ENCODE assay signal across 11 mouse cellular contexts in genomic region chr9:56830162-56830561, GRCm38 (mm10). TPM values are rescaled to one million over a fixed set of nuclear protein-coding genes. Genes with fewer than 3 reads are reported as not detected.
DNase-seq lines count a peak whose midpoint lies in the region; ATAC-seq and TF ChIP-seq lines count a peak whose summit lies in the region.
"Had no signal": no experiment of that assay in that cellular context is flagged by ENCODE, and none has a peak within 500 bp of the region (broad histone marks: within the 10 kb centered on the region; RNA-seq: fewer than 3 reads in every experiment).

No protein-coding gene starts in this region.

- H3K9ac ChIP-seq in kidney, embryonic 14.5 days (ENCODE audit: low read depth, low read length): no peak overlapping the region
- H3K9ac ChIP-seq in forebrain, embryonic 15.5 days (replicated peaks): 0 out of 2 replicates have a peak overlapping the region, but pooled peaks have one; percentile 20
- H3K9ac ChIP-seq in midbrain, embryonic 11.5 days (ENCODE audit: low read length): no peak overlapping the region
- no peak overlapping the region for H3K9ac ChIP-seq in intestine, embryonic 15.5 days
- no peak overlapping the region for H3K9ac ChIP-seq in liver, postnatal 0 days (replicated peaks)
- H3K9ac ChIP-seq: limb, embryonic 13.5 days had no signal

- TF ChIP-seq EP300 in liver, postnatal 0 days (IDR thresholded peaks at IDR 0.05; ENCODE audit: low read depth): no peak

- peak; percentile 11 for DNase-seq in kidney, adult 9 months
- peak; percentile 66 for DNase-seq in ES-CJ7 (ENCODE audit: low read depth, low spot score)
- peak; percentile 89 for DNase-seq in midbrain, embryonic 11.5 days (ENCODE audit: low spot score, missing footprints)
- no peak for DNase-seq in liver, postnatal 0 days
- DNase-seq in urinary bladder, postnatal 36 days (ENCODE audit: low spot score in 2 of 2): no peak
- DNase-seq: thymus, postnatal 14 days had no signal

- no peak overlapping the region for H3K4me2 ChIP-seq in kidney, embryonic 14.5 days (replicated peaks; ENCODE audit: low read depth, low read length)
- H3K4me2 ChIP-seq in forebrain, embryonic 15.5 days (replicated peaks): no peak overlapping the region
- no peak overlapping the region for H3K4me2 ChIP-seq in midbrain, embryonic 11.5 days
- no peak overlapping the region for H3K4me2 ChIP-seq in intestine, embryonic 15.5 days (replicated peaks)
- H3K4me2 ChIP-seq in liver, postnatal 0 days (ENCODE audit: low read depth, low read length): no peak overlapping the region
- H3K4me2 ChIP-seq: limb, embryonic 13.5 days had no signal

- no peaks in the 10 kb centered on the region for H3K27me3 ChIP-seq in kidney, embryonic 14.5 days (ENCODE audit: control insufficient read depth, insufficient read depth, low read length)
- H3K27me3 ChIP-seq in forebrain, embryonic 15.5 days: peaks cover 5% of the 10 kb centered on the region; the same call in 1 of the 2 replicates
- no peaks in the 10 kb centered on the region; the same call in 1 of the 2 replicates for H3K27me3 ChIP-seq in midbrain, embryonic 11.5 days (ENCODE audit: control insufficient read depth, insufficient read depth, low read length)
- peaks cover 7% of the 10 kb centered on the region; the same call in 1 of the 2 replicates for H3K27me3 ChIP-seq in intestine, embryonic 15.5 days (replicated peaks)
- H3K27me3 ChIP-seq in liver, postnatal 0 days (ENCODE audit: insufficient read depth, low read length): peaks cover 11% of the 10 kb centered on the region

- no peaks in the 10 kb centered on the region for H3K9me3 ChIP-seq in kidney, embryonic 14.5 days (ENCODE audit: control insufficient read depth, low read length)
- H3K9me3 ChIP-seq in forebrain, embryonic 15.5 days: no peaks in the 10 kb centered on the region
- no peaks in the 10 kb centered on the region for H3K9me3 ChIP-seq in midbrain, embryonic 11.5 days (ENCODE audit: control insufficient read depth, low read length)
- no peaks in the 10 kb centered on the region for H3K9me3 ChIP-seq in intestine, embryonic 15.5 days
- H3K9me3 ChIP-seq in liver, postnatal 0 days (ENCODE audit: low read length): no peaks in the 10 kb centered on the region
- H3K9me3 ChIP-seq: limb, embryonic 13.5 days had no signal

- ATAC-seq in kidney, embryonic 14.5 days (ENCODE audit: low FRiP score, low TSS enrichment): no peak
- ATAC-seq in forebrain, embryonic 15.5 days (replicated peaks): peak; percentile 69
- ATAC-seq in midbrain, embryonic 11.5 days (ENCODE audit: low FRiP score): peak; percentile 77; the same call in 1 of the 2 replicates
- ATAC-seq in intestine, embryonic 15.5 days: no peak
- no peak for ATAC-seq in liver, postnatal 0 days

- no peak for TF ChIP-seq CTCF in liver, postnatal 0 days (IDR thresholded peaks at IDR 0.05; ENCODE audit: low read depth)

- H3K36me3 ChIP-seq in kidney, embryonic 14.5 days (ENCODE audit: control insufficient read depth, insufficient read depth, low read length): no peaks in the 10 kb centered on the region
- no peaks in the 10 kb centered on the region for H3K36me3 ChIP-seq in forebrain, embryonic 15.5 days
- H3K36me3 ChIP-seq in midbrain, embryonic 11.5 days (ENCODE audit: control insufficient read depth, insufficient read depth, low read length): no peaks in the 10 kb centered on the region
- no peaks in the 10 kb centered on the region for H3K36me3 ChIP-seq in intestine, embryonic 15.5 days
- no peaks in the 10 kb centered on the region for H3K36me3 ChIP-seq in liver, postnatal 0 days (replicated peaks; ENCODE audit: insufficient read depth, low read length)
- H3K36me3 ChIP-seq: limb, embryonic 13.5 days had no signal

- no peak overlapping the region for H3K4me3 ChIP-seq in kidney, embryonic 14.5 days (ENCODE audit: low read length)
- no peak overlapping the region for H3K4me3 ChIP-seq in forebrain, embryonic 15.5 days
- no peak overlapping the region for H3K4me3 ChIP-seq in midbrain, embryonic 11.5 days (ENCODE audit: low read depth, low read length)
- H3K4me3 ChIP-seq in intestine, embryonic 15.5 days (replicated peaks): no peak overlapping the region
- H3K4me3 ChIP-seq in liver, postnatal 0 days (ENCODE audit: low read depth, low read length): no peak overlapping the region
- H3K4me3 ChIP-seq: limb, embryonic 13.5 days; myocyte had no signal

- H3K27ac ChIP-seq in kidney, embryonic 14.5 days (ENCODE audit: low read depth, low read length): no peak overlapping the region
- peak overlapping the region; percentile 63 for H3K27ac ChIP-seq in forebrain, embryonic 15.5 days (replicated peaks)
- peak overlapping the region; percentile 41; the same call in 1 of the 2 replicates for H3K27ac ChIP-seq in midbrain, embryonic 11.5 days (ENCODE audit: low read depth, low read length)
- H3K27ac ChIP-seq in intestine, embryonic 15.5 days: no peak overlapping the region
- H3K27ac ChIP-seq in liver, postnatal 0 days (ENCODE audit: low read depth): no peak overlapping the region
- H3K27ac ChIP-seq: limb, embryonic 13.5 days had no signal

- H3K4me1 ChIP-seq in kidney, embryonic 14.5 days (ENCODE audit: control insufficient read depth, insufficient read depth, low read length): peaks cover 8% of the 10 kb centered on the region; the same call in 1 of the 2 replicates
- H3K4me1 ChIP-seq in forebrain, embryonic 15.5 days: peaks cover 27% of the 10 kb centered on the region
- H3K4me1 ChIP-seq in midbrain, embryonic 11.5 days (ENCODE audit: control insufficient read depth, insufficient read depth, low read length): peaks cover 16% of the 10 kb centered on the region
- peaks cover 6% of the 10 kb centered on the region; the same call in 1 of the 2 replicates for H3K4me1 ChIP-seq in intestine, embryonic 15.5 days (replicated peaks)
- H3K4me1 ChIP-seq in liver, postnatal 0 days (ENCODE audit: insufficient read depth): no peaks in the 10 kb centered on the region

- 44% methylated on average over 4 of the region's 4 CpGs for WGBS in kidney, embryonic 14.5 days
- 16% methylated on average over 4 of the region's 4 CpGs for WGBS in forebrain, embryonic 15.5 days
- WGBS in midbrain, embryonic 11.5 days: 19% methylated on average over 4 of the region's 4 CpGs
- WGBS in intestine, embryonic 15.5 days: 38% methylated on average over 4 of the region's 4 CpGs
- WGBS in liver, postnatal 0 days (ENCODE audit: insufficient replicate concordance): 53% methylated on average over 4 of the region's 4 CpGs

RNA-seq across cellular contexts. Expression of gene Lingo1, which starts 33.9 kb away (rescaled TPM):
- polyA plus RNA-seq in kidney, embryonic 14.5 days (2014; fragmentation: Nextera tagmentation; extraction: Ambion mirVana): 4.3 and 4.6 TPM in 2 replicates
- polyA plus RNA-seq in forebrain, embryonic 15.5 days (2015; fragmentation: Nextera tagmentation; extraction: Ambion mirVana): 32.4 and 38.4 TPM in 2 replicates
- 4.3 and 5.7 TPM in 2 replicates for polyA plus RNA-seq in midbrain, embryonic 11.5 days (2014; fragmentation: Nextera tagmentation; extraction: Ambion mirVana)
- 2.0 and 2.2 TPM in 2 replicates for polyA plus RNA-seq in intestine, embryonic 15.5 days (2015; fragmentation: Nextera tagmentation; extraction: Ambion mirVana)
- polyA plus RNA-seq in liver, postnatal 0 days (2015; fragmentation: Nextera tagmentation; extraction: Ambion mirVana): 0.17 and 0.29 TPM in 2 replicates

RNA-seq across cellular contexts. Expression of gene Odf3l1, which starts 34.3 kb away (rescaled TPM):
- 0.20 TPM in 1 of 2 replicates, not detected in the other for polyA plus RNA-seq in kidney, embryonic 14.5 days (2014; fragmentation: Nextera tagmentation; extraction: Ambion mirVana)
- not detected in 2 replicates for polyA plus RNA-seq in forebrain, embryonic 15.5 days (2015; fragmentation: Nextera tagmentation; extraction: Ambion mirVana)
- not detected in 2 replicates for polyA plus RNA-seq in midbrain, embryonic 11.5 days (2014; fragmentation: Nextera tagmentation; extraction: Ambion mirVana)
- 1.2 and 1.3 TPM in 2 replicates for polyA plus RNA-seq in intestine, embryonic 15.5 days (2015; fragmentation: Nextera tagmentation; extraction: Ambion mirVana)
- polyA plus RNA-seq in liver, postnatal 0 days (2015; fragmentation: Nextera tagmentation; extraction: Ambion mirVana): not detected in 2 replicates

RNA-seq across cellular contexts. Expression of gene Cspg4, which starts 34.7 kb away (rescaled TPM):
- 15.7 and 19.2 TPM in 2 replicates for polyA plus RNA-seq in kidney, embryonic 14.5 days (2014; fragmentation: Nextera tagmentation; extraction: Ambion mirVana)
- polyA plus RNA-seq in forebrain, embryonic 15.5 days (2015; fragmentation: Nextera tagmentation; extraction: Ambion mirVana): 5.1 and 6.0 TPM in 2 replicates
- polyA plus RNA-seq in midbrain, embryonic 11.5 days (2014; fragmentation: Nextera tagmentation; extraction: Ambion mirVana): 1.1 and 1.4 TPM in 2 replicates
- polyA plus RNA-seq in intestine, embryonic 15.5 days (2015; fragmentation: Nextera tagmentation; extraction: Ambion mirVana): 19.0 and 20.1 TPM in 2 replicates
- 0.13 and 0.20 TPM in 2 replicates for polyA plus RNA-seq in liver, postnatal 0 days (2015; fragmentation: Nextera tagmentation; extraction: Ambion mirVana)

Comparison
In these comparisons a context has a peak if more than half of its experiments do, and no peak if none do; other contexts are left out.
1. DNase-seq: peak in kidney, adult 9 months (single experiment), ES-CJ7 (single experiment) and midbrain, embryonic 11.5 days (single experiment); none in liver, postnatal 0 days (single experiment) and urinary bladder, postnatal 36 days (0 of 2).
2. ATAC-seq: peak in forebrain, embryonic 15.5 days (single experiment) and midbrain, embryonic 11.5 days (single experiment); none in kidney, embryonic 14.5 days (single experiment), intestine, embryonic 15.5 days (single experiment) and liver, postnatal 0 days (single experiment).
3. H3K27ac ChIP-seq: peak in forebrain, embryonic 15.5 days (single experiment) and midbrain, embryonic 11.5 days (single experiment); none in kidney, embryonic 14.5 days (single experiment), intestine, embryonic 15.5 days (single experiment) and liver, postnatal 0 days (single experiment).